Mouse (Mus musculus) T-helper 1 cell (primary cell): Measurements from ENCODE around the gene G6pc3.

Experiments used
- in situ Hi-C: fragments of 300-600 bp; cut with MboI, MseI; formaldehyde crosslinking; loops from one replicate; pipeline ENCODE4 v1.15.1; 2025; ENCODE audit warnings: high pct_unique_total_duplicates

The G6pc3 gene

GRCm38 (mm10) chr11:102241874-102242273 lies 52.5 kb downstream of the G6pc3 start:
- in situ Hi-C loops: no loop called here
